Comparison of ENCODE assay signal across 8 mouse cellular contexts in genomic region chr11:96902639-96903635, GRCm38 (mm10). TPM values are rescaled to one million over a fixed set of nuclear protein-coding genes. Genes with fewer than 3 reads are reported as not detected.
DNase-seq lines count a peak whose midpoint lies in the region; ATAC-seq and TF ChIP-seq lines count a peak whose summit lies in the region.

No protein-coding gene starts in this region.

- no peak overlapping the region for H3K9ac ChIP-seq in ES-Bruce4 (ENCODE audit: low read depth, poor library complexity, severe bottlenecking)
- H3K9ac ChIP-seq in neural tube, embryonic 13.5 days: peak overlapping the region; percentile 23; the same call in 1 of the 2 replicates

- DNase-seq in gastrocnemius, postnatal 10 days: peak; percentile 25
- no peak for DNase-seq in gastrocnemius, postnatal 36 days
- peak; percentile 91 for DNase-seq in embryo, embryonic 11 days
- DNase-seq in kidney, adult 18-20 months: peak; percentile 31
- no peak for DNase-seq in lung, postnatal 4 days
- no peak for DNase-seq in ovary, postnatal 10 days (ENCODE audit: low spot score)

- 0 out of 2 replicates have a peak, but pooled peaks have one; percentile 6 for TF ChIP-seq EP300 in ES-Bruce4 (IDR thresholded peaks at IDR 0.05; ENCODE audit: insufficient read depth, low read depth, low read length)

- TF ChIP-seq CTCF in ES-Bruce4 (IDR thresholded peaks at IDR 0.05; ENCODE audit: low read depth, low read length): no peak

- H3K27ac ChIP-seq in ES-Bruce4 (ENCODE audit: insufficient read depth, low read length): peak overlapping the region; percentile 22; the same call in 1 of the 2 replicates
- peak overlapping the region; percentile 89 for H3K27ac ChIP-seq in neural tube, embryonic 13.5 days (replicated peaks)

- intact Hi-C loops in gastrocnemius, postnatal 36 days (cut with DNase I): loop anchor here (2.0 kb wide), 1 partner anchor 24 kb away; no protein-coding TSS in a partner anchor

- H3K4me2 ChIP-seq in neural tube, embryonic 13.5 days: no peak overlapping the region; the same call in 1 of the 2 replicates

- no peaks in the 10 kb centered on the region for H3K9me3 ChIP-seq in ES-Bruce4 (replicated peaks; ENCODE audit: control insufficient read depth, insufficient read depth, low read length, poor library complexity, severe bottlenecking)
- H3K9me3 ChIP-seq in neural tube, embryonic 13.5 days: no peaks in the 10 kb centered on the region

- no peak overlapping the region for H3K4me3 ChIP-seq in ES-Bruce4 (ENCODE audit: low read depth, low read length)
- H3K4me3 ChIP-seq in neural tube, embryonic 13.5 days: no peak overlapping the region

- TF ChIP-seq POLR2A in ES-Bruce4 (IDR thresholded peaks at IDR 0.05; ENCODE audit: insufficient read depth, low read length): no peak

- H3K4me1 ChIP-seq in ES-Bruce4 (ENCODE audit: control insufficient read depth, insufficient read depth, low read length): peaks cover 4% of the 10 kb centered on the region
- peaks cover 91% of the 10 kb centered on the region for H3K4me1 ChIP-seq in neural tube, embryonic 13.5 days (replicated peaks)

- H3K27me3 ChIP-seq in ES-Bruce4 (ENCODE audit: control insufficient read depth, insufficient read depth, low read length, poor library complexity, severe bottlenecking): no peaks in the 10 kb centered on the region
- H3K27me3 ChIP-seq in neural tube, embryonic 13.5 days: no peaks in the 10 kb centered on the region

- H3K36me3 ChIP-seq in ES-Bruce4 (ENCODE audit: control insufficient read depth, insufficient read depth, low read length, poor library complexity, severe bottlenecking): peaks cover 13% of the 10 kb centered on the region
- H3K36me3 ChIP-seq in neural tube, embryonic 13.5 days: peaks cover 7% of the 10 kb centered on the region

- 3% methylated on average over 16 of the region's 16 CpGs for WGBS in neural tube, embryonic 13.5 days

- ATAC-seq in neural tube, embryonic 13.5 days (ENCODE audit: low read depth): peak; percentile 70

RNA-seq across cellular contexts. Expression of gene Cdk5rap3, which starts 13.4 kb away (rescaled TPM):
- 10 to 100 TPM; 30.0 to 39.3 TPM for total RNA-seq in gastrocnemius, postnatal 10 days (2021)
- total RNA-seq in gastrocnemius, postnatal 36 days (2021): 10 to 100 TPM; 21.0 to 25.3 TPM
- 93.3 and 109 TPM in 2 replicates for polyA plus RNA-seq in ES-Bruce4 (2011; ENCODE audit: insufficient read depth, insufficient read length, low read depth, missing spikeins)
- 79.2 and 92.0 TPM in 2 replicates for polyA plus RNA-seq in neural tube, embryonic 13.5 days (2015; fragmentation: Nextera tagmentation; extraction: Ambion mirVana)

RNA-seq across cellular contexts. Expression of gene Prr15l, which starts 25.0 kb away (rescaled TPM):
- total RNA-seq in gastrocnemius, postnatal 10 days (2021): not detected
- not detected for total RNA-seq in gastrocnemius, postnatal 36 days (2021)
- polyA plus RNA-seq in ES-Bruce4 (2011; ENCODE audit: insufficient read depth, insufficient read length, low read depth, missing spikeins): 10.9 and 11.1 TPM in 2 replicates
- 0.21 TPM in 1 of 2 replicates, not detected in the other for polyA plus RNA-seq in neural tube, embryonic 13.5 days (2015; fragmentation: Nextera tagmentation; extraction: Ambion mirVana)

RNA-seq across cellular contexts. Expression of gene Pnpo, which starts 40.8 kb away (rescaled TPM):
- total RNA-seq in gastrocnemius, postnatal 10 days (2021): 1 to 10 TPM; 8.4 to 9.4 TPM
- total RNA-seq in gastrocnemius, postnatal 36 days (2021): 1 to 10 TPM; 6.6 to 7.5 TPM
- polyA plus RNA-seq in ES-Bruce4 (2011; ENCODE audit: insufficient read depth, insufficient read length, low read depth, missing spikeins): 23.6 and 24.1 TPM in 2 replicates
- 18.5 and 22.3 TPM in 2 replicates for polyA plus RNA-seq in neural tube, embryonic 13.5 days (2015; fragmentation: Nextera tagmentation; extraction: Ambion mirVana)

RNA-seq across cellular contexts. Expression of gene Copz2, which starts 53.3 kb away (rescaled TPM):
- total RNA-seq in gastrocnemius, postnatal 10 days (2021): 10 to 100 TPM; 47.2 to 55.1 TPM
- 10 to 100 TPM; 23.1 to 23.6 TPM for total RNA-seq in gastrocnemius, postnatal 36 days (2021)
- 23.9 and 26.2 TPM in 2 replicates for polyA plus RNA-seq in ES-Bruce4 (2011; ENCODE audit: insufficient read depth, insufficient read length, low read depth, missing spikeins)
- 36.6 and 43.2 TPM in 2 replicates for polyA plus RNA-seq in neural tube, embryonic 13.5 days (2015; fragmentation: Nextera tagmentation; extraction: Ambion mirVana)

Comparison
In these comparisons a context has a peak if more than half of its experiments do, and no peak if none do; other contexts are left out.
1. DNase-seq: peak in gastrocnemius, postnatal 10 days (single experiment), embryo, embryonic 11 days (single experiment) and kidney, adult 18-20 months (single experiment); none in gastrocnemius, postnatal 36 days (0 of 2), lung, postnatal 4 days (0 of 2) and ovary, postnatal 10 days (single experiment).